In the genomic region with DNA sequence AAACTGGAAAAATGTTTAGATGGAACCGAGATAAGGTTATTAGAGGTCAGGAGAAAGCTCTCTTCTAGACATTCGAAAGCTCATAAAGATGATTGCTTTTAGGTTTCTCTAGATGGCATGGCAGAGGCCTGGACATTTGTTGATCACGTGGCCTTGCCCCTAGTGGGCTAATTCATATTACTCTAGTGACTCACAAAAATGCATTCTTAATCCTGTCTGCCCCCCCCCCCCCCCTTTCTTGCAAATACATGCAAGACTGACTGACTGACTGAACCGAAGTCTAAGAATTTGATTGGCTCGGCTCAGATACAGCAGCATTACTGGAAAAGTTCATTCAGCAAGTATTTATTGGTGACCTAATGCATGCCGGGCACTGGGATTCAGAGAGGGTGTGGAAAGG, we compare ENCODE assay signal across 8 mouse cellular contexts. TPM values are rescaled to one million over a fixed set of nuclear protein-coding genes. Genes with fewer than 3 reads are reported as not detected.
DNase-seq lines count a peak whose midpoint lies in the region; ATAC-seq and TF ChIP-seq lines count a peak whose summit lies in the region.

No protein-coding gene starts in this region.

- H3K4me3 ChIP-seq in kidney, embryonic 16.5 days (ENCODE audit: low read length): peak overlapping the region; percentile 97
- H3K4me3 ChIP-seq in stomach, embryonic 16.5 days (replicated peaks; ENCODE audit: low read length): peak overlapping the region; percentile 80

- no peaks in the 10 kb centered on the region for H3K9me3 ChIP-seq in kidney, embryonic 16.5 days (ENCODE audit: low read length)
- H3K9me3 ChIP-seq in stomach, embryonic 16.5 days (replicated peaks; ENCODE audit: control insufficient read depth, low read length): no peaks in the 10 kb centered on the region

- TF ChIP-seq CTCF in brain, embryonic 14.5 days (IDR thresholded peaks at IDR 0.05; ENCODE audit: borderline replicate concordance, extremely low read depth, insufficient read depth, insufficient read length): peak; percentile 28; the same call in 1 of the 2 replicates

- 3% methylated on average over 6 of the region's 6 CpGs for WGBS in kidney, embryonic 16.5 days
- WGBS in stomach, embryonic 16.5 days: 2% methylated on average over 6 of the region's 6 CpGs

- peak; percentile 30 for ATAC-seq in granulocyte monocyte progenitor cell, adult 5-6 weeks (replicated peaks; ENCODE audit: poor library complexity, severe bottlenecking)
- no peak for ATAC-seq in kidney, embryonic 16.5 days (ENCODE audit: low FRiP score, low TSS enrichment)
- ATAC-seq in megakaryocyte progenitor cell, adult 5-6 weeks (replicated peaks; ENCODE audit: poor library complexity): peak; percentile 22
- ATAC-seq in stomach, embryonic 16.5 days (ENCODE audit: insufficient read depth, low FRiP score): no peak

- no peaks in the 10 kb centered on the region for H3K27me3 ChIP-seq in kidney, embryonic 16.5 days (ENCODE audit: insufficient read depth, low read length)
- H3K27me3 ChIP-seq in stomach, embryonic 16.5 days (ENCODE audit: control insufficient read depth, insufficient read depth, low read length): no peaks in the 10 kb centered on the region

- H3K4me2 ChIP-seq in kidney, embryonic 16.5 days (replicated peaks; ENCODE audit: low read depth, low read length): peak overlapping the region; percentile 97
- peak overlapping the region; percentile 97 for H3K4me2 ChIP-seq in stomach, embryonic 16.5 days (ENCODE audit: low read depth, low read length)

- peak overlapping the region; percentile 100 for H3K27ac ChIP-seq in kidney, embryonic 16.5 days (ENCODE audit: low read length)
- peak overlapping the region; percentile 98 for H3K27ac ChIP-seq in stomach, embryonic 16.5 days (ENCODE audit: low read length)

- intact Hi-C loops in heart, postnatal 36 days (cut with DNase I): loop anchor here (5.0 to 10.0 kb wide), 2 partner anchors 121 to 342 kb away; a partner anchor contains a TSS

- H3K4me1 ChIP-seq in kidney, embryonic 16.5 days (ENCODE audit: insufficient read depth, low read length): peaks cover 13% of the 10 kb centered on the region
- peaks cover 9% of the 10 kb centered on the region for H3K4me1 ChIP-seq in stomach, embryonic 16.5 days (ENCODE audit: control insufficient read depth, insufficient read depth, low read length)

- DNase-seq in heart, adult 18-20 months: peak; percentile 24 to 33
- no peak for DNase-seq in heart, postnatal 36 days
- DNase-seq in brain, embryonic 14.5 days (ENCODE audit: low read depth): peak; percentile 57
- no peak for DNase-seq in gastrocnemius, postnatal 10 days

- no peak for TF ChIP-seq POLR2A in brain, embryonic 14.5 days (IDR thresholded peaks at IDR 0.05; ENCODE audit: borderline replicate concordance, extremely low read depth, insufficient read depth, insufficient read length, poor library complexity, severe bottlenecking)

- H3K36me3 ChIP-seq in kidney, embryonic 16.5 days (ENCODE audit: insufficient read depth, low read length): no peaks in the 10 kb centered on the region
- no peaks in the 10 kb centered on the region for H3K36me3 ChIP-seq in stomach, embryonic 16.5 days (ENCODE audit: control insufficient read depth, insufficient read depth, low read length)

- peak overlapping the region; percentile 99 for H3K9ac ChIP-seq in kidney, embryonic 16.5 days (replicated peaks; ENCODE audit: low read length)
- peak overlapping the region; percentile 94 for H3K9ac ChIP-seq in stomach, embryonic 16.5 days (ENCODE audit: low read length)

RNA-seq across cellular contexts. Expression of a gene that starts 2.2 kb away (rescaled TPM):
- 10 to 100 TPM; 25.7 to 29.3 TPM for total RNA-seq in heart, adult 18-20 months (2021)
- total RNA-seq in heart, postnatal 36 days (2021): 10 to 100 TPM; 29.8 to 30.9 TPM
- 14.6 and 21.1 TPM in 2 replicates for polyA plus RNA-seq in brain, embryonic 14.5 days (2012; rRNA removed)
- total RNA-seq in granulocyte monocyte progenitor cell, adult 5-6 weeks (2014; fragmentation: Nextera tagmentation): 55.1 and 55.8 TPM in 2 replicates
- 46.2 and 52.3 TPM in 2 replicates for total RNA-seq in granulocyte monocyte progenitor cell, adult 5-6 weeks (2017)
- 17.5 and 18.9 TPM in 2 replicates for polyA plus RNA-seq in kidney, embryonic 16.5 days (2015; fragmentation: Nextera tagmentation; extraction: Ambion mirVana)
- total RNA-seq in megakaryocyte progenitor cell, adult 5-6 weeks (2015): 62.0 and 68.8 TPM in 2 replicates
- 33.6 and 44.6 TPM in 2 replicates for total RNA-seq in megakaryocyte progenitor cell, adult 5-6 weeks (2017)
- polyA plus RNA-seq in stomach, embryonic 16.5 days (2015; fragmentation: Nextera tagmentation; extraction: Ambion mirVana): 14.4 and 15.7 TPM in 2 replicates
- total RNA-seq in gastrocnemius, postnatal 10 days (2021): 10 to 100 TPM; 27.1 to 32.0 TPM

Comparison
In these comparisons a context has a peak if more than half of its experiments do, and no peak if none do; other contexts are left out.
1. DNase-seq: peak in heart, adult 18-20 months (2 of 2) and brain, embryonic 14.5 days (single experiment); none in heart, postnatal 36 days (0 of 2) and gastrocnemius, postnatal 10 days (single experiment).
2. ATAC-seq: peak in granulocyte monocyte progenitor cell, adult 5-6 weeks (single experiment) and megakaryocyte progenitor cell, adult 5-6 weeks (single experiment); none in kidney, embryonic 16.5 days (single experiment) and stomach, embryonic 16.5 days (single experiment).